Mouse (Mus musculus) hindbrain, embryonic 14.5 days (tissue): ENCODE measurements around the gene Rdh7. TPM values are rescaled to one million over a fixed set of nuclear protein-coding genes. Genes with fewer than 3 reads are reported as not detected.
"Not testable (repeated sequence)": the region's sequence is repeated elsewhere in the genome, so short reads cannot be mapped to it uniquely, and the experiment has no call there.

Experiments used
- ATAC-seq: fragments of 200-750 bp; cut with Nextera tagmentation; 2 replicates; pipeline ENCODE4 v1.8.0; 2017; ENCODE audit warnings: moderate number of reproducible peaks, mild to moderate bottlenecking, moderate TSS enrichment, moderate library complexity; ENCODE audit not compliant: low FRiP score
- DNase-seq: peaks from one replicate; pipeline ENCODE4 v3.0.0-alpha.2; 2015; ENCODE audit warnings: low spot score
- H3K27ac ChIP-seq: fragments of 300-500 bp; sonication (generic); 2 replicates; pipeline ENCODE4 v1.5.1; 2014; ENCODE audit warnings: mild to moderate bottlenecking, moderate library complexity
- H3K27me3 ChIP-seq: fragments of 300-500 bp; sonication (generic); 2 replicates; pipeline ENCODE4 v1.6.1; 2014; ENCODE audit warnings: mild to moderate bottlenecking, low read length, mixed read lengths; ENCODE audit not compliant: control insufficient read depth, insufficient read depth
- H3K36me3 ChIP-seq: fragments of 300-500 bp; sonication (generic); replicated peaks from 2 replicates; pipeline ENCODE4 v1.6.1; 2014; ENCODE audit not compliant: control insufficient read depth, insufficient read depth
- H3K4me1 ChIP-seq: fragments of 300-500 bp; sonication (generic); replicated peaks from 2 replicates; pipeline ENCODE4 v1.6.1; 2014; ENCODE audit warnings: antibody characterized with exemption, low read length, mixed read lengths; ENCODE audit not compliant: control insufficient read depth, insufficient read depth
- H3K4me2 ChIP-seq: fragments of 300-500 bp; sonication (generic); replicated peaks from 2 replicates; pipeline ENCODE4 v1.6.1; 2014; ENCODE audit warnings: mild to moderate bottlenecking, moderate library complexity
- H3K4me3 ChIP-seq: fragments of 300-500 bp; sonication (generic); replicated peaks from 2 replicates; pipeline ENCODE4 v1.5.1; 2014; ENCODE audit warnings: mild to moderate bottlenecking, low read length
- H3K9ac ChIP-seq: fragments of 300-500 bp; sonication (generic); 2 replicates; pipeline ENCODE4 v1.6.1; 2014
- H3K9me3 ChIP-seq: fragments of 300-500 bp; sonication (generic); 2 replicates; pipeline ENCODE4 v1.6.1; 2016; ENCODE audit warnings: low read length; ENCODE audit not compliant: control insufficient read depth
- WGBS: fragments of 180-500 bp; shearing (Covaris S2); extraction: QIAGEN DNeasy Blood & Tissue Kit; methylation state at CpG from one replicate; pipeline ENCODE4 v1.1.7; 2014; 5-methylcytosine and 5-hydroxymethylcytosine counted together
- polyA plus RNA-seq: library from polyadenylated mRNA; unstranded; fragments of >200 nt; fragmentation: Nextera tagmentation; extraction: Ambion mirVana; gene quantifications from 2 replicates; pipeline ENCODE4 v1.2.1, GENCODE M21; 2014

The Rdh7 gene
- polyA plus RNA-seq, 1 experiment from 2014 or later, result not detected

DNA sequence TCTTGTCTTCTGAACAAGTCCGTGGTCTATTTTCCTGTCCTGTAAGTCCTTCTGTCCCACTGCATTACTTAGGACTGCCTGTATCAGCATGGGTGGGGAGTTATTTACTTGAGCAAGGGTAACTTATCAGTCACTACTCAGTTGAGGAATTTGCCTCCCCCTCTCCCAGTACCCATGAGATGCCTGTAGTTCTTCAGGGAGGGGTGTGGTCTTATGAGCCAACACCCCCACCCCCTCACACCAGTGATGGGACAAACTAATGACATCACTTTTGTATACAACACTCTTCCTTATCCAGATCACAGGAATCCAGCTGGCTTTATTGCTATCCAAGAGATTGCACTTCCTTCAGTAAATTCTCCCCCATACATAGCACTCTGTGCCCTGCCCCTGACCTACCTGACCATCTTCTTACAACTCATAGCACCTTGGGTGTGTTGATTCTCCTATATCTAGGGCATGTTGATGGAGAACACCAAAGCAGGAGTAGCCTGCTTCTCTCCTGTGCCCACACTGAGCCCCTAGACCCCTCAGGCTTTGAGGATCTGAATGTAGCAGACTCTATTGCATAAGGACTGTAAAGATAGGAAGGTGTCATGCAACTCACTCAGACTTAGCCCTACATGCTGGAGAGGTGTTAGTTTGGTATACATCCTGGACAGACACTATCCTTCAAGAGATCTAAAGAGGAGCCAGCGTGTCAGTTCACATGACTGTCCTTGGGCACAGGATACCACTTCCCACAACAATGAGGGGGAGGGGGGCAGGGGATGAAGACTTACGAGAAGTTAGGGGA lies 10.2 kb downstream of the Rdh7 start:
- H3K4me2 ChIP-seq, result no peak overlapping the region
- no peak overlapping the region for H3K4me3 ChIP-seq
- DNase-seq (no peak), ATAC-seq (no peak)
- no peaks in the 10 kb centered on the region for H3K4me1 ChIP-seq
- 79% methylated on average over 3 of the region's 3 CpGs for WGBS
- no peak overlapping the region for H3K27ac ChIP-seq
- H3K27me3 ChIP-seq, result no peaks in the 10 kb centered on the region
- H3K36me3 ChIP-seq, result no peaks in the 10 kb centered on the region
- H3K9ac ChIP-seq, result no peak overlapping the region
- H3K9me3 ChIP-seq, result no peaks in the 10 kb centered on the region

DNA sequence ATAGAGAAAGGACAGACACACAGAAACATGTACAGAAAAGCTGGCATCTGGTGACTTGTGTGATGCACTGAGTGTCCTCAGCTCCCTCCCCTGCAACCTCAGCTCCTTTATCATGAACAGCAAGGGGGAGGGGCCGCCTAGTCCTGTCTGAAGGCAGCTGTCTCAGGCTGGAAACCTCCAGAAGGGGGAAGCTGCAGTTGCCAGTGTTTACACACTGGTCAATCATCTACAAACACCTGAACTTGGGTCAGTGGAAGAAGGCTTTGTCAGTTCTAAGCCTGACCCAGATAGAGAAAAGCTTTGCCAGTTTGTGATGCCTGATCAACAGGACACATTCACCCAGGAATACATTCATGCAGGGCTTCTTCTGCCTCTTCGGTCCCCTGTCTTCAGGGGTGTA lies 10.9 kb downstream of the Rdh7 start:
- WGBS, result 59% methylated on average over 2 of the region's 2 CpGs
- ATAC-seq (no peak), DNase-seq (no peak)
- Histone ChIP-seq H3K4me3 (no peak overlapping the region), H3K9ac (no peak overlapping the region), H3K4me1 (no peaks in the 10 kb centered on the region), H3K27ac (no peak overlapping the region), H3K4me2 (no peak overlapping the region), H3K36me3 (no peaks in the 10 kb centered on the region), H3K27me3 (no peaks in the 10 kb centered on the region), H3K9me3 (no peaks in the 10 kb centered on the region)

DNA sequence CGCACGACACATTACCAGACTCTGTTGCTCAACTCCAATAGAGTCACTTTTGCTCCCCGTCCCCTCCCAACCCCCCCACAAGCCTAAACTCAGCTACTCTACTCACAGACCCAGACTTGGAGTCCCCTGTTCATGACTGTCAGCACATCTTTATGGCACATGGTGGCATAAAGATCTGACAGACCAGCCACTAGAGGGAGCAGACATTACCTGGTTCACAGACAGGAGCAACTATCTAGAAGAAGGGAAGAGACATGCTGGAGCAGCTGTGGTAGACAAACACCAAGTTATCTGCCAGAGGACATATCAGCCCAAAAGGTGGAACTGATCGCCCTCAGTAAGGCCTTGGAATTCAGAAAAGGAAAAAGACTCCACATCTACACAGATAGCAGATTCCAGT lies 16.1 kb downstream of the Rdh7 start:
- DNase-seq, result no peak
- no peak overlapping the region for H3K4me3 ChIP-seq
- ATAC-seq, result no peak
- peaks cover 3% of the 10 kb centered on the region; the same call in 1 of the 2 replicates for H3K9me3 ChIP-seq
- H3K27ac ChIP-seq, result no peak overlapping the region
- no peak overlapping the region for H3K4me2 ChIP-seq
- no peaks in the 10 kb centered on the region for H3K4me1 ChIP-seq
- H3K9ac ChIP-seq, result no peak overlapping the region
- WGBS, result 74% methylated on average over 4 of the region's 4 CpGs
- no peaks in the 10 kb centered on the region for H3K36me3 ChIP-seq
- H3K27me3 ChIP-seq, result no peaks in the 10 kb centered on the region

DNA sequence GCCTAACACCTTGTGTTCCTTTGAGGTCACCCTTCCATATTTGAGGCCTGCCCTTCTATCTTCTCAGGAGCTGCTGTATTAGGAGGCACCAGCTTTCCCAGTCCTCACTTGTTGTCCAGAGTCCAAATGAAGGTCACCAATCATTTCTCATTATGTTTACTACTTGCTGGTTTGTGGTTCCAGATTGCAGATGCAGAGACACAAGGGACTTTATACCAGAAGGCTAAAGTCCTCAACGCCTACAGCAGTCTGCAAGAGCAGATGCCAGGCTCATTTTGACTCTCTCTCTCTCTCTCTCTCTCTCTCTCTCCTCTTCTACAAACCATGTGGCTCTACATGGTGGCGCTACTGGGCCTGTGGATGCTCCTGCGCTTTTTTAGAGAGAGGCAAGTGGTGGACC lies 22.4 kb downstream of the Rdh7 start, which contains the start of gene Rdh16f2:
Gene Rdh16f2 (plus strand): TSS at position 243 of the 400 bp plus-strand sequence.
- Histone ChIP-seq H3K9ac (no peak within 1 kb of the TSS), H3K9me3 (peaks cover 3% of the 10 kb centered on the region; the same call in 1 of the 2 replicates), H3K4me2 (no peak within 1 kb of the TSS), H3K36me3 (no peaks in the 10 kb centered on the region), H3K4me3 (no peak within 1 kb of the TSS), H3K4me1 (no peaks in the 10 kb centered on the region), H3K27me3 (no peaks in the 10 kb centered on the region), H3K27ac (no peak within 1 kb of the TSS)
- no peak for ATAC-seq
- 91% methylated on average over 3 of the region's 3 CpGs for WGBS
- DNase-seq, result no peak

DNA sequence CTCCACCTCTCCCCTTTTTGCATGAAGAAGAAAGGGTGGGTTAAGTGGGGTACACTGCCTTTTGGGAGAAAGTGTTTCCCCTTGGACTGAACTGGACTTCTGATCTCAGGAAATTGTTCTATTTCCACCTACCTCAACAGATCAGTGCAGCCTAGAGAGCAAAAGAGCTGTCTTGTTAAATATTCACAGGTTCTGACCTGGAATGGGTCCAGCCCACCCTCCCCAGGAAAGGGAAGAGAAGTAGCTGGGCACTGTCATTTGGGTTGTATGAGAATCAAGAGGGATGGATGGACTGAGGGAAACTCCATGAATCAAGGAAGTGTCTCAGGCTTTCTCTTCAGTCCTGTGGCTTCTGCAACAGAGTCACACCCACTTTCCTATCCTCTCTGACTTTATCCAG lies 23.7 kb downstream of the Rdh7 start:
- H3K27me3 ChIP-seq, result no peaks in the 10 kb centered on the region
- H3K4me1 ChIP-seq, result no peaks in the 10 kb centered on the region
- H3K9ac ChIP-seq, result no peak overlapping the region
- DNase-seq (no peak), ATAC-seq (no peak)
- no peak overlapping the region for H3K27ac ChIP-seq
- no peaks in the 10 kb centered on the region for H3K9me3 ChIP-seq
- H3K4me3 ChIP-seq, result no peak overlapping the region
- H3K36me3 ChIP-seq, result no peaks in the 10 kb centered on the region
- no peak overlapping the region for H3K4me2 ChIP-seq

DNA sequence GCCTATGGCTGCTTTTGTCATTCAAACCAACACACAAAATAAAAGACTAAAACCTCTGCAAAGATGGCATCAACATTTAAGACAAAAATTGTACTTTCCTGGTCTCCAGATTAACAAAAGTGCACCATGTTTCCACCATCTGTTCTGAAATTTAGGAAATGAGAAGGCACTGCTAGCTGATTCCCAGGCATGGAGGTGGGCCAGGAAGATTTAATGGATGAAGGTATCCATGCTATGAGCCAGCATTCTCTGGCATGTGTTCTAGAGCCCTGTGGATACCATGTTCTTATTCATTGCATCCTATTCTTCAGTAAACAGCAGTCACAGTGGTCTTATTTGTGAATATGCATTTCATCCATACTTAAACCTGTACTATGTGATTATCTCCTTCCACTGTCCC lies 32.2 kb downstream of the Rdh7 start:
- Histone ChIP-seq H3K36me3 (no peaks in the 10 kb centered on the region), H3K4me3 (no peak overlapping the region), H3K27me3 (no peaks in the 10 kb centered on the region), H3K9me3 (no peaks in the 10 kb centered on the region), H3K4me1 (no peaks in the 10 kb centered on the region), H3K27ac (no peak overlapping the region), H3K4me2 (no peak overlapping the region), H3K9ac (no peak overlapping the region)
- ATAC-seq (no peak), DNase-seq (no peak)

DNA sequence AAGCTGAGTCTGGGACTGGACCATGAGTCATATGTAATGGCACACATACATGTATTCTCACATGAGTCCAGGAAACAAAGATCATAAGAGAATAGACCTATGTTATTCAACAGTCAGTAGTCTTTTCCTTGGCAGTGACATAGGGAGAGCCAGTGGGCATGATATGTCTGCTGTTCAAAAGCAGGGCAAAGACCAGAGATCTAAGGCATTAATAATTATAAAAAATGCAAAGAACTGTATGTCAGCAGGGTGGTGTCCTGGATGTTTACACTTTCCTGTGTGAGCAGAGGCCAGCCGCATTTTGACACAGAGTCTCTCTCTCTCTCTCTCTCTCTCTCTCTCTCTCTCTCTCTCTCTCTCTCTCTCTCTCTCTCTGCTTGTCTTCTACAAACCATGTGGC lies 39.0 kb downstream of the Rdh7 start, which contains the start of gene Rdh19:
Gene Rdh19 (plus strand): TSS at position 301 of the 400 bp plus-strand sequence.
- Histone ChIP-seq H3K27ac (no peak within 1 kb of the TSS), H3K4me1 (no peaks in the 10 kb centered on the region), H3K9me3 (no peaks in the 10 kb centered on the region), H3K27me3 (no peaks in the 10 kb centered on the region), H3K9ac (no peak within 1 kb of the TSS), H3K36me3 (no peaks in the 10 kb centered on the region), H3K4me2 (no peak within 1 kb of the TSS), H3K4me3 (no peak within 1 kb of the TSS)
- ATAC-seq (no peak), DNase-seq (no peak)
- WGBS, result 82% methylated on average over 1 of the region's 1 CpGs

DNA sequence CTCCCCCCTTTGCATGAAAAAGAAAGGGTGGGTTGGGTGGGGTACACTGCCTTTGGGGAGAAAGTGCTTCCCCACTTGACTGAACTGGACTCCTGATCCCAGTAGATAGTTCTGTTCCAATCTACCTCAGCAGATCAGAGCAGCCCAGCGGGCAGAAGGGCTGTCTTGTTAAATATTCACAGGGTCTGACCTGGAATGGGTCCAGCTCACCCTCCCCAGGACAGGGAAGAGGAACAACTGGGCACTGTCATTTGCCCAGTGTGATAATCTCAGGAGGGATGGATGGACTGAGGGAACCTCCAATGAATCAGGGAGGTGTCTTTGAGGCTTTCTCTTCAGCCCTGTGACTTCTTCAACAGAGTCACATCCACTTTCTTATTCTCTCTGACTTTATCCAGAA lies 40.5 kb downstream of the Rdh7 start:
- whole genome bisulfite sequencing, result 90% methylated on average over 1 of the region's 1 CpGs
- Histone ChIP-seq H3K4me3 (no peak overlapping the region), H3K36me3 (no peaks in the 10 kb centered on the region), H3K4me1 (no peaks in the 10 kb centered on the region), H3K9me3 (no peaks in the 10 kb centered on the region), H3K4me2 (no peak overlapping the region), H3K9ac (no peak overlapping the region), H3K27me3 (no peaks in the 10 kb centered on the region), H3K27ac (no peak overlapping the region)
- DNase-seq (no peak), ATAC-seq (no peak)

DNA sequence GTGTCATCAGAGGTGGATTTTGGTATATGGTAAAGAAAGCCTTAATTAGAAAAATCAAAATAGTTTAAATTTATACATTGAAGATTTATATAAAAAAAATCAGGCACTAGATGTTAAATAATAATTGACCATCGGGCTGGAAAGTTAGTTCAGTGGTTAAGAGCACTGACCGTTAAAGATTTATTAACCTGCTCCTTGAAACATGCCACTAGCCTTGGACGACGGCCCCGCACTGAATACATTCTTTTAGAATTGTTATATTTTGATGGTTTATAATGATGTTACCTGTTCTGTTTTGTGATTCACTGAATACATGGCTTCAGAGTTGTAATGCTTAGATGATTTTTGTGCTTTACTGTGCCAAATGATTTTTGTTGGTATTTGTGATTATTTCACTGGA lies 42.7 kb downstream of the Rdh7 start:
- not testable (repeated sequence) for DNase-seq, H3K36me3 ChIP-seq, H3K9me3 ChIP-seq, H3K9ac ChIP-seq, ATAC-seq, H3K4me2 ChIP-seq, H3K4me1 ChIP-seq, H3K27me3 ChIP-seq, H3K27ac ChIP-seq, H3K4me3 ChIP-seq
- WGBS, result 97% methylated on average over 5 of the region's 5 CpGs

DNA sequence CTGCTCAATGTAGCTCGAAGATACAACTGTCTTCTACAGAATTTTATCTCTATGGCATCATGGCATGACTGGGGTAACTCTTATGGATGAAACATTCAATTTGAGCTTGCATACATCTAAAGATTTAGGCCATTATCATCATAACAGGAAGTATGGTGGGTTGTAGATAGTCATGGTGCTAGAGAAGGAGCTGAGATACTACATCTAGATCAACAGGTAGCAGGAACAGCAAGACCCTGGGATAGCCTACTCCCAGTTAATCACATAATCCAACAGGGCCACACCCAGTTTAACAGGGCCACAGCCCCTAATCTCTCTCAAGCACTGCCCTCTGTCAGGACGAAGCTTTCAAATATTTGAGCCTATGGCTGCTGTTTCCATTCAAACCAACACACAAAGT lies 47.8 kb downstream of the Rdh7 start:
- Histone ChIP-seq H3K27me3 (no peaks in the 10 kb centered on the region), H3K4me2 (no peak overlapping the region), H3K4me1 (no peaks in the 10 kb centered on the region), H3K4me3 (no peak overlapping the region), H3K27ac (no peak overlapping the region), H3K36me3 (no peaks in the 10 kb centered on the region), H3K9me3 (no peaks in the 10 kb centered on the region), H3K9ac (no peak overlapping the region)
- ATAC-seq, result no peak
- WGBS, result 73% methylated on average over 2 of the region's 2 CpGs
- DNase-seq, result no peak
